Mouse (Mus musculus): ENCODE data around the gene Ncoa7.

DNA sequence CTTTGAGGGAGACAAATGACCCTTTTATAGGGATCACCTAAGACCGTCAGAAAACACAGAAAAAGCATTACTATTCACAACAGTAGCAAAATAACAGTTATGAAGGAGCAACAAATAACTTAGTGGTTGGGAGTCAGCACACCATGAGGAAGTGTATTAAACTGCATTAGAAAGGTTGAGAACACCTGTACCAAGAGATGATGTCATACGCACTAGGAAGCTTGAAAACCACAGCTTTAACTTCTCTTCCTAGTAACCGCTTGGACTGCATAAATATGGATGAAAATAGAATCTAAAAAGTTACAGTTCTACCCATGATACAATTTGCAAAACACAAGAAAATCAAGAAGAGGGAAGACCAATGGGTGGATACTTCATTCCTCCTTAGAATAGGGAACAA lies 64.7 kb downstream of the Ncoa7 start:
- TF ChIP-seq CTCF (IDR thresholded peaks at IDR 0.05; ENCODE audit: control insufficient read depth, insufficient read depth, insufficient replicate concordance, low read depth, low read length), result no peak
- no peak for TF ChIP-seq POLR2A (IDR thresholded peaks at IDR 0.05; ENCODE audit: control insufficient read depth, low read depth, low read length)

All from testis, adult 2 months (tissue).